Mouse (Mus musculus) neutrophil, adult 5-6 weeks (primary cell): ENCODE data around the gene Cstad. TPM values are rescaled to one million over a fixed set of nuclear protein-coding genes. Genes with fewer than 3 reads are reported as not detected.
A peak's percentile ranks its signal among the peaks of the same experiment; 100 is the strongest.

Experiments
- ATAC-seq: fragments of 151-379, 151-347 bp; 2 replicates; pipeline ENCODE4 v1.8.0; 2017; ENCODE audit warnings: mild to moderate bottlenecking, moderate TSS enrichment; ENCODE audit not compliant: insufficient number of reproducible peaks, poor library complexity, low FRiP score, severe bottlenecking; ENCODE audit errors: extremely low read depth
- total RNA-seq: library from RNA; stranded (forward); fragments of 200-1000 nt; gene quantifications from 2 replicates; pipeline ENCODE4 v1.2.3, GENCODE M21; 2017

Gene Cstad
- total RNA-seq, 1 experiment from 2014 or later: 0.58 TPM

DNA sequence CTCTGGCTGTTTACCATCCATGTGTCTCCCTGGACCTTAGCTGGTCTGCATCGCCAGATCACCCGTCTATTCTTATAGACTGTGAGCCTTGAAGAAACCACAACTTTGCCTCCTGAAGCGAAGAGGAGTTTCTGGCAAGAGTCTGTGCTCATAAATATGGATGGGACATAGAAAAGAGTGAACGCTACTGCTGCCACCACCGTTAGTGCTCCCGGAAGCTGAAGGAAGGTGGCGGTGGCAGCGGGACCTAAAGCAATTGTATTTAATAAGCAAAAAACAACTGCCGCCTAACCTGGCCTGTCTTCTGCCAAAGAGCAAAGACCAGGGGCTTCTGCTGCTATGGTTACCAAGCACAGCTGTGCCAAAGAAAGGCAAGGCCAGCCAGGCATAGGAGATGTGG lies 59.3 kb downstream of the Cstad start:
- ATAC-seq: no peak

DNA sequence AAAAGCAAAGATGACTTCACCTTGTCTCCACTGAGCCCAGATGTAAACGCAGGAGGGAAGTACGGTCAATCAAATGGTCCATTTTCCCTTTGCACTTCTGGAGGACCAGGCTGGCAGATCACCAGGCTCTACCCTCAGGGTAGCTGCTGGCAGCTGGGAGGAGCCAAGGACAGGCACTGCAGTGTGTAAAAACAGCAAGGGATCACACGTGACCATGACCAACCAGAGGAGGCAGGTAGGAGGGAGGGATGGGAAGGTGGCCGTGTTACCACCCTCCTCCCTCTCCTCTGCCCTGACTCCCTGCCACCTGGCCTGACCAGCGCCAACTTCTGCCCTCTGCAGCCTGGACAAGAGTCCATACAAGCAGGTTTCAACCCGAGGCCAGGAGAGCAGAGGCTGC lies 59.7 kb downstream of the Cstad start:
- ATAC-seq: no peak

DNA sequence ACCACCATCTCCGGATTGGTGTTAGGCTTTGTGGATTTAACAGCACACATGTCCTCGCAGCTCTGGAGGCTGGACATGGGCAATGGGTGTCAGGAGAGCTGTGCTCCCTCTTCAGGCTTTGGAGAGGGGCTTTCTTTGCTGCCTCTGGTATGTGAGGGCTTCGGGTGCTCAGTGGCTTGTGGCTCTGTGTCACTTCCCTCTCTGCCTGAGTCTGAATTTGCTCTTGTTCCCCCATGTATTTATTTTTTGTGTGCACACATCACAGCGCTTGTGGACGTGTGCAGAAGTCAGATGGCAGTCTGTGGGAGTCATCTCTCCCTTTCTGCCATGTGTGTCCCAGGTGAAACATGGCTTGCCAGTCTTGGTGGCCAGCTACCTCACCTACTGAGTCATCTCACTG lies 60.9 kb downstream of the Cstad start:
- no peak for ATAC-seq

DNA sequence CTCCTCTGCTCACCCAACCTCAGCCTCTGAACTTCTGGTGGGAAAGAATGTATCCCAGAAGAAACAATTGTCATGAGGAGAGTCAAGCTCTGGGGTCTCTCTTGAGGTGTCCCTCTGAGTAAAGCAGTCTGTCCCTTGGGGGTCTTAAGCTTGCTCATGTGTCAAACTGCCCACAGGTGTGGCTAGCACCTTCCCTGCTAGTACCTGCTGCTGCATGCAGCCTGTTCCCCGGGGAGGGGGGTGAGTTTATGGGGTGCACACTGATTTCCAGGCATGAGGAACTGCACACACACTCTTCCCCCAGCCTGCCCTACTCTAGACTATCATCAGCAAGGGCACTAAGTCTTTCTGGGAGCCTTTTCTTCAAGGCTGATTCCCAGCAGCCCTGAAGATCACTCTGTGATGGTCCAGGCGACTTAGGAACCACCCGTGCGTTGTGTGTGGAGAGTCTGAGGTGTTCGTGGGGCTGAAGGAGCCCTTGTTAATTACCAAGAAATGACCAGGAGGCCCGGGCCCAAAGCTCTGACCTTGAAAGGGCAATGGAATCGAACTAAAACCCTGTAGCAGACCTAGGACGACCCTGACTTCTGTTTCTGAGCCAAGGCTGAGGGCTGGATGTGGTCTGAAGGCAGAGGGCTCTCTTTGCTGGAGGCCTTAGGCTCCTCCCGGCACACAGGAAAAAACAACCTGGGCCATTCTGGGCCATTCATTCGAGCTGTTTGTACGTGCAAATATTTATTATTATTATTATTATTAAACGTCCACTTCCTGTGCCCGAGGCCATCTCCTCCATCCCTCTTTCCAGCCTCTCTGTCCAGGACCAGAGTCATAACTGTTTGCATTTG lies 62.1 kb downstream of the Cstad start:
- no peak for ATAC-seq

DNA sequence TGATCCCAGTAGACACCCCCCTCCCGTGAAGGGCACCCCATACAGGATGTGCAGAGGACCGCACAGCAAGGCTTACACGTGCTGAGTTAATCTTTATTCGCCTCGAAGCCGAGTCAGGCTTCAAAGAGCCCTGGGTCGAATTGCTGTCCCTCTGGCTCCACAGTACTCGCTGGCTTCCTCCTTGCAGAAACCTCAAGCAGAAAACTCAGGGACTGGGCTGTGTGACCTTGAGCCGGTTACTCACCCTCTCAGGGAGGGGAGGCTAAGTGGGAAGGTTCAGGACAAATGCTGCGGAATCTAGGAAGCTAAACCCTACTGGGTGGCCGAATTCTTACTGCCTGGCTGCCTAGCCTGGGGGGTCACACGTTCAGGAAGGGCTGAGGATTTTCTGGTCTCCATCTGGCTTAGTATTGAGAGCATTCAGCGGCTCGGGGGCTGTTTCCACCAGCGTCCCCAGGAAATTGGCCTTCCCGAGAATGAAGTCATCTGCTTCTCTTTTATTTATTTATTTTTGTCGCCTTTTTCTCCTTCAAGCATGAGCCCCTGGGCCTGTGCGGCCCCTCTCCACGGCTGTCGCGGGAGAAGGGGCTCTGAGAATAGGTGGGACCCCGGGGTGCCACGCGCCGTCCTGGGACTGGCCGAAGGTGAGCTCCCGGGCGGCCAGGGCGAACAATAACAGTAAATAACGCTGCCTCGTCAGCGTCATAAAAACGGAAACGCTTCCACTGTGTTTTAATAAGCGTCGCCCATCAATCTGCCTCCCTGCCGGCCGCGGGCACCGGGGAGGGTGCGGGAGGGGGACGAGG lies 63.0 kb downstream of the Cstad start:
- no peak for ATAC-seq

DNA sequence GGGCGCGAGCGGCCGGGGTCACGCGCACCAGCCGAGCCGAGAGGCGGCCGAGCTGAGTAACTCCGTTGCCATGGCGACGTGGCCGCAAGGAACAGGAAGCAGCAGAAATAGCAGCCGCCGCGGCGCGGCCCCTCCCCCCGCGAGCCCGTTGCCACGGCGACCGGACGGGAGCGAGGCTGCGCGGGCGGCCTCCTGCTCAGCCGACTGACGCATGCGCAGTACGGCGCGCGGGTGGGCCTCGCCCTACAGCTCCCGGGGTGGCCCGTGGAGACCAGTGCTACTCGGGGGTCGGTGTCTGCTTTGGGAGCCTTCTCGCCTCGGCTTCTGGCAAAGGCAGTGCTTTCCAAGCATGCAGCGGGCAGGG lies 63.6 kb downstream of the Cstad start:
- peak; percentile 82 for ATAC-seq

Other genes with a start within 250 kb of the Cstad start
- gene Sh3glb2, start 235.7 kb upstream of the Cstad start, total RNA-seq: 39.0 and 44.3 TPM in 2 replicates
- gene Miga2, start 230.8 kb upstream of the Cstad start, total RNA-seq: 6.0 and 11.2 TPM in 2 replicates
- gene Dolpp1, start 202.8 kb upstream of the Cstad start, total RNA-seq: 19.8 and 21.2 TPM in 2 replicates
- 15.3 and 16.2 TPM in 2 replicates for gene Crat, start 179.2 kb upstream of the Cstad start, total RNA-seq
- 37.4 and 47.8 TPM in 2 replicates for gene Ptpa, start 179.0 kb upstream of the Cstad start, total RNA-seq
- 0.23 and 0.25 TPM in 2 replicates for gene Ier5l, start 120.8 kb upstream of the Cstad start, total RNA-seq
- not detected in 2 replicates for gene 1700001O22Rik, start 208.6 kb downstream of the Cstad start, total RNA-seq
- gene Ntmt1, start 212.8 kb downstream of the Cstad start, total RNA-seq: 13.3 and 15.0 TPM in 2 replicates
- gene Asb6, start 235.3 kb downstream of the Cstad start, total RNA-seq: 23.0 and 28.4 TPM in 2 replicates
- gene Prrx2, start 239.9 kb downstream of the Cstad start, total RNA-seq: 0.37 TPM in 1 of 2 replicates, not detected in the other